Mouse (Mus musculus) MEL (cell line): ENCODE measurements at regions not wholly inside any gene's neighbourhood (a gene's known extent, or its start where the extent isn't known, plus 50 kb on each side); places are given as distances from the start of the nearest gene placed in this dataset.

Source experiments
- DNase-seq: peaks from one replicate; pipeline ENCODE4 v3.0.0; 2011; ENCODE audit warnings: low read depth, low spot score
- H3K27ac ChIP-seq: 2 replicates; pipeline ENCODE4 v1.5.1; 2012; ENCODE audit warnings: low read depth, mild to moderate bottlenecking, control low read depth, low read length, moderate library complexity; ENCODE audit not compliant: control insufficient read depth
- H3K27me3 ChIP-seq, 2 experiments: fragments of 150-350 bp in 1 of 2; sonication (generic) in 1 of 2; 2 replicates each; pipeline ENCODE4 v1.6.1; 2012; ENCODE audit warnings: low read length in 2 of 2, mild to moderate bottlenecking in 2 of 2, improper control_type of control experiment in 1 of 2, moderate library complexity in 1 of 2; ENCODE audit not compliant: insufficient read depth in 2 of 2, control insufficient read depth in 1 of 2
- H3K36me3 ChIP-seq, 2 experiments: 2 replicates each; pipeline ENCODE4 v1.6.1; 2012 to 2014; ENCODE audit warnings: low read length in 2 of 2, improper control_type of control experiment in 1 of 2, inconsistent platforms in 1 of 2, mild to moderate bottlenecking in 1 of 2; ENCODE audit not compliant: insufficient read depth in 2 of 2, control insufficient read depth in 1 of 2
- H3K4me1 ChIP-seq, 2 experiments: fragments of 150-350 bp in 1 of 2; sonication (generic) in 1 of 2; 2 replicates each; pipeline ENCODE4 v1.6.1; 2012; ENCODE audit warnings: low read length in 2 of 2, improper control_type of control experiment in 1 of 2, mild to moderate bottlenecking in 1 of 2; ENCODE audit not compliant: insufficient read depth in 2 of 2, control insufficient read depth in 1 of 2
- H3K4me3 ChIP-seq, 2 experiments: fragments of 150-350 bp in 1 of 2; sonication (generic) in 1 of 2; 2 replicates each; pipeline ENCODE4 v1.5.1; 2012; ENCODE audit warnings: low read depth in 2 of 2, low read length in 2 of 2, mild to moderate bottlenecking in 2 of 2, moderate library complexity in 2 of 2, control low read depth in 1 of 2, improper control_type of control experiment in 1 of 2; ENCODE audit not compliant: control insufficient read depth in 1 of 2, insufficient read depth in 1 of 2
- H3K79me2 ChIP-seq: 2 replicates; pipeline ENCODE4 v1.6.1; 2012; ENCODE audit warnings: mild to moderate bottlenecking, low read length, moderate library complexity; ENCODE audit not compliant: control insufficient read depth, poor library complexity, insufficient read depth
- H3K9ac ChIP-seq: 2 replicates; pipeline ENCODE4 v1.6.1; 2012; ENCODE audit warnings: low read depth, mild to moderate bottlenecking, control low read depth, low read length, moderate library complexity; ENCODE audit not compliant: control insufficient read depth, poor library complexity, severe bottlenecking
- H3K9me3 ChIP-seq: fragments of 150-350 bp; sonication (generic); replicated peaks from 2 replicates; pipeline ENCODE4 v1.6.1; 2012; ENCODE audit warnings: mild to moderate bottlenecking, low read length, improper control_type of control experiment, moderate library complexity; ENCODE audit not compliant: insufficient read depth
- CHD1 ChIP-seq: IDR thresholded peaks from 2 replicates; pipeline ENCODE4 v1.6.1; 2012; ENCODE audit warnings: low read depth, mild to moderate bottlenecking, inconsistent platforms, low read length, improper control_type of control experiment
- CHD2 ChIP-seq: IDR thresholded peaks from 2 replicates; pipeline ENCODE4 v1.6.1; 2011; ENCODE audit warnings: low read length, improper control_type of control experiment
- ELF1 ChIP-seq: IDR thresholded peaks from 2 replicates; pipeline ENCODE4 v1.6.1; 2014; ENCODE audit warnings: low read depth, mild to moderate bottlenecking, inconsistent platforms, low read length, improper control_type of control experiment, moderate library complexity
- ETS1 ChIP-seq: IDR thresholded peaks from 2 replicates; pipeline ENCODE4 v1.6.1; 2012; ENCODE audit warnings: low read depth, mild to moderate bottlenecking, inconsistent platforms, low read length, improper control_type of control experiment, moderate library complexity
- GABPA ChIP-seq: IDR thresholded peaks from 2 replicates; pipeline ENCODE4 v1.6.1; 2012; ENCODE audit warnings: low read depth, mild to moderate bottlenecking, inconsistent platforms, low read length, improper control_type of control experiment, moderate library complexity
- KAT2A ChIP-seq: conservative IDR thresholded peaks from 2 replicates; pipeline ENCODE4 v1.6.1; 2012; ENCODE audit warnings: low read depth, low read length, improper control_type of control experiment, inconsistent platforms
- MEF2A ChIP-seq: IDR thresholded peaks from 2 replicates; pipeline ENCODE4 v1.6.1; 2014; ENCODE audit warnings: low read depth, mild to moderate bottlenecking, inconsistent platforms, low read length, improper control_type of control experiment; ENCODE audit not compliant: poor library complexity, insufficient replicate concordance, severe bottlenecking; ENCODE audit errors: extremely low read depth
- MXI1 ChIP-seq: IDR thresholded peaks from 2 replicates; pipeline ENCODE4 v1.6.1; 2011; ENCODE audit warnings: mild to moderate bottlenecking, low read depth, low read length, improper control_type of control experiment
- MYB ChIP-seq: IDR thresholded peaks from 2 replicates; pipeline ENCODE4 v1.6.1; 2011; ENCODE audit warnings: mild to moderate bottlenecking, low read depth, low read length, improper control_type of control experiment
- NELFE ChIP-seq: IDR thresholded peaks from 2 replicates; pipeline ENCODE4 v1.6.1; 2011; ENCODE audit warnings: low read depth, low read length, improper control_type of control experiment
- TAL1 ChIP-seq: IDR thresholded peaks from 2 replicates; pipeline ENCODE4 v1.6.1; 2012; ENCODE audit warnings: mild to moderate bottlenecking, inconsistent platforms, low read length, moderate library complexity, mixed read lengths
- TBP ChIP-seq: IDR thresholded peaks from 2 replicates; pipeline ENCODE4 v1.8.0; 2011; ENCODE audit warnings: low read depth, low read length, improper control_type of control experiment
- TCF12 ChIP-seq: IDR thresholded peaks from 2 replicates; pipeline ENCODE4 v1.6.1; 2014; ENCODE audit warnings: low read depth, mild to moderate bottlenecking, inconsistent platforms, low read length, improper control_type of control experiment, moderate library complexity
- UBTF ChIP-seq: IDR thresholded peaks from 2 replicates; pipeline ENCODE4 v1.6.1; 2012; ENCODE audit warnings: low read depth, mild to moderate bottlenecking, inconsistent platforms, low read length, improper control_type of control experiment, moderate library complexity, borderline replicate concordance; ENCODE audit not compliant: insufficient read depth
- USF1 ChIP-seq: IDR thresholded peaks from 2 replicates; pipeline ENCODE4 v1.6.1; 2014; ENCODE audit warnings: low read depth, mild to moderate bottlenecking, inconsistent platforms, low read length, improper control_type of control experiment, moderate library complexity
- USF2 ChIP-seq, 2 experiments: IDR thresholded peaks; 2 replicates each; pipeline ENCODE4 v1.6.1; 2011 to 2012; ENCODE audit warnings: improper control_type of control experiment in 2 of 2, low read length in 2 of 2, borderline replicate concordance in 1 of 2, inconsistent platforms in 1 of 2, low read depth in 1 of 2, mild to moderate bottlenecking in 1 of 2; ENCODE audit not compliant: insufficient read depth in 1 of 2
- ZNF384 ChIP-seq: IDR thresholded peaks from 2 replicates; pipeline ENCODE4 v1.6.1; 2012; ENCODE audit warnings: low read depth, mild to moderate bottlenecking, inconsistent platforms, low read length, improper control_type of control experiment

DNA sequence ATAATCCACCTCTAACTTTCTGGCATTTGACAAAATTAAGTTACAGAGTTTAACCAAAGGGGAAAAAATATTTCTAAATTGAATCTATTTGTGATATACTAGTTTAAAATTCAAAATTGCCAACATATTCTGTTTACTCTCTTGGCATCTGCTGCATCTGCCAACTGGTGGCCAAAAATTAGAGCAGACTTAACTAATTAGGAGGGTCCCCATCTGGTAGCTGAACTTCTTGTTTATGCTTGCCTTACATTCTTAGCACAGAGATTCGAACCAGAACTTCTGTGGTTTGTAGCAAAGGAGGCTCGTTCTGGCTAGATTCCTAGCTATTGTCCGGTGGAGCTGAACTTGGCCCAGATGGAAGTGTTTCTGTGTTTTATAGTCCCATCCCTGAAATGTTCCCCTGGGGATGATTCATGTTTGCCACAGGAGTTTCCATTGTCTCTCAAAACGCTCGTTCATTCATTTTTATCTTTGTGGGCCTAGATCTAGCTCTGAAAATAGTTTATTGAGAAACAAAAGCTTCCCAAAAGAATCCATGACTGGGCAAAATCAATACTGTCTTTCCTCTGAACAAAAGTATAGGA is 3461.5 kb upstream of the Gm7489 start:
- Histone ChIP-seq H3K4me1 (no peaks in the 10 kb centered on the region), H3K36me3 (no peaks in the 10 kb centered on the region), H3K27me3 (no peaks in the 10 kb centered on the region), H3K9me3 (no peaks in the 10 kb centered on the region), H3K4me3 (no peak overlapping the region), H3K79me2 (no peaks in the 10 kb centered on the region), H3K9ac (no peak overlapping the region), H3K27ac (no peak overlapping the region)
- DNase-seq: no peak
- no peak for TF ChIP-seq USF2 (IDR thresholded peaks at IDR 0.05; ENCODE audit: borderline replicate concordance in 1 of 2, insufficient read depth in 1 of 2, low read depth in 1 of 2, low read length in 2 of 2)
- TF ChIP-seq MEF2A: no peak

DNA sequence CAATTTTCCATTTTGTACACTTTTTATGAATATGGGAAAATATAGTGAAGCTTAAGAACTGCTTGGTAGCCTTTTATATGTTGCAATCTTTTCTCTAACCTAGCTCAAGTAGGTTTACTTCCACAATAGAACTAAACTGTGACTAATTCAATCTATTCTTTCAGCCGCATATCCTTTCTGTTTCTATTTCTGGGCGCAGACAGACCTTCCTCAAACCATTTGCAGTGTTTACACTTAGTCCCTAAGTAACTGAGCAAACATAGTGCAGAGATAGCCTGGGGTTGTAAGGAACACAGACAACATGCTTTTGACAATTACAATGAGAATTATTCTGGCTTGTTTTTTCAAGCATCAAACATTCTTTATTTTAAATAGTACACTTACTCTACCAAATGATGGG is 3435.1 kb upstream of the Gm7489 start:
- no peak overlapping the region for H3K9ac ChIP-seq
- H3K4me3 ChIP-seq: no peak overlapping the region
- no peaks in the 10 kb centered on the region for H3K4me1 ChIP-seq
- TF ChIP-seq NELFE (no peak), MXI1 (no peak), MYB (no peak), KAT2A (no peak), GABPA (no peak), USF1 (no peak), TAL1 (no peak), ELF1 (no peak), CHD2 (no peak), UBTF (no peak), ETS1 (no peak), ZNF384 (no peak), MEF2A (no peak), TCF12 (no peak), CHD1 (no peak), TBP (no peak)
- H3K27ac ChIP-seq: no peak overlapping the region
- no peaks in the 10 kb centered on the region for H3K36me3 ChIP-seq
- H3K79me2 ChIP-seq: no peaks in the 10 kb centered on the region
- no peak for DNase-seq
- no peaks in the 10 kb centered on the region for H3K9me3 ChIP-seq
- H3K27me3 ChIP-seq: no peaks in the 10 kb centered on the region
